Mouse (Mus musculus) megakaryocyte-erythroid progenitor cell, adult 5-6 weeks (primary cell): Measurements from ENCODE around the gene Pax2. TPM values are rescaled to one million over a fixed set of nuclear protein-coding genes. Genes with fewer than 3 reads are reported as not detected.
"Not testable (repeated sequence)": the region's sequence is repeated elsewhere in the genome, so short reads cannot be mapped to it uniquely, and the experiment has no call there.

ENCODE experiments used
- ATAC-seq: replicated peaks from 2 replicates; pipeline ENCODE4 v1.8.0; 2016; ENCODE audit warnings: mild to moderate bottlenecking, inconsistent platforms; ENCODE audit not compliant: severe bottlenecking, poor library complexity, low FRiP score, low TSS enrichment
- total RNA-seq, 2 experiments: library from RNA; stranded (forward) in 1 of 2; stranded (reverse) in 1 of 2; fragments of 200-1000, 215-1000 nt in 1 of 2; fragments of >200 nt in 1 of 2; fragmentation: Nextera tagmentation in 1 of 2; gene quantifications; 2 replicates each; pipeline ENCODE4 v1.2.3; 2014 to 2017

Pax2 gene
- total RNA-seq, 2 experiments from 2014 or later: not detected

- ATAC-seq: no peak
These were observed 69.4 kb downstream of the Pax2 start for GRCm38 (mm10) chr19:44825216-44825768.

GRCm38 (mm10) chr19:44825819-44826218 is 70.0 kb downstream of the Pax2 start:
- ATAC-seq: no peak

- no peak for ATAC-seq
These were observed 77.5 kb downstream of the Pax2 start for GRCm38 (mm10) chr19:44833391-44833790.

- no peak for ATAC-seq
These were observed 78.6 kb downstream of the Pax2 start for GRCm38 (mm10) chr19:44834218-44835041.

GRCm38 (mm10) chr19:44835042-44835930 is 79.4 kb downstream of the Pax2 start:
- no peak for ATAC-seq

- ATAC-seq: no peak
These were observed 80.4 kb downstream of the Pax2 start for GRCm38 (mm10) chr19:44835931-44836861.

GRCm38 (mm10) chr19:44837426-44838205 is 81.8 kb downstream of the Pax2 start:
- ATAC-seq: no peak

GRCm38 (mm10) chr19:44838321-44838720 is 82.5 kb downstream of the Pax2 start:
- ATAC-seq: no peak

GRCm38 (mm10) chr19:44842661-44843060 is 86.8 kb downstream of the Pax2 start:
- not testable (repeated sequence) for ATAC-seq

GRCm38 (mm10) chr19:44849465-44849864 is 93.6 kb downstream of the Pax2 start:
- ATAC-seq: no peak

GRCm38 (mm10) chr19:44858671-44859070 is 102.8 kb downstream of the Pax2 start:
- no peak for ATAC-seq

GRCm38 (mm10) chr19:44868766-44869165 is 112.9 kb downstream of the Pax2 start:
- ATAC-seq: no peak

- ATAC-seq: no peak
These were observed 118.5 kb downstream of the Pax2 start for GRCm38 (mm10) chr19:44874186-44874898.

GRCm38 (mm10) chr19:44874928-44875327 is 119.1 kb downstream of the Pax2 start:
- no peak for ATAC-seq

GRCm38 (mm10) chr19:44875718-44876117 is 119.9 kb downstream of the Pax2 start:
- ATAC-seq: no peak

- no peak for ATAC-seq
These were observed 120.7 kb downstream of the Pax2 start for GRCm38 (mm10) chr19:44876529-44876928.

GRCm38 (mm10) chr19:44882552-44883024 is 126.7 kb downstream of the Pax2 start:
- ATAC-seq: no peak

- no peak for ATAC-seq
These were observed 128.5 kb downstream of the Pax2 start for GRCm38 (mm10) chr19:44884331-44884730.
